Mouse (Mus musculus) liver, embryonic 14.5 days (tissue): ENCODE measurements around the gene Hic1. TPM values are rescaled to one million over a fixed set of nuclear protein-coding genes. Genes with fewer than 3 reads are reported as not detected.
A peak's percentile ranks its signal among the peaks of the same experiment; 100 is the strongest.
"Not testable (repeated sequence)": the region's sequence is repeated elsewhere in the genome, so short reads cannot be mapped to it uniquely, and the experiment has no call there.

ENCODE experiments used
- ATAC-seq: fragments of 200-750 bp; cut with Nextera tagmentation; 2 replicates; pipeline ENCODE4 v1.8.0; 2017; ENCODE audit warnings: moderate number of reproducible peaks, mild to moderate bottlenecking, moderate library complexity; ENCODE audit not compliant: insufficient read depth
- DNase-seq, 3 experiments: peaks; one replicate each; pipeline ENCODE4 v3.0.0-alpha.2; 2012 to 2013; ENCODE audit warnings: low read depth in 3 of 3, low spot score in 3 of 3
- H3K27ac ChIP-seq: fragments of 300-500 bp; sonication (generic); 2 replicates; pipeline ENCODE4 v1.5.1; 2014; ENCODE audit warnings: moderate library complexity, mild to moderate bottlenecking, control low read depth, inconsistent platforms
- H3K27me3 ChIP-seq: fragments of 300-500 bp; sonication (generic); 2 replicates; pipeline ENCODE4 v1.6.1; 2014; ENCODE audit warnings: mild to moderate bottlenecking, low read length, moderate library complexity; ENCODE audit not compliant: control insufficient read depth, insufficient read depth
- H3K36me3 ChIP-seq: fragments of 300-500 bp; sonication (generic); replicated peaks from 2 replicates; pipeline ENCODE4 v1.6.1; 2014; ENCODE audit warnings: low read depth; ENCODE audit not compliant: control insufficient read depth, insufficient read depth
- H3K4me1 ChIP-seq, 2 experiments: fragments of 200-500 bp in 1 of 2; fragments of 300-500 bp in 1 of 2; sonication (generic) in 1 of 2; replicated peaks; 2 replicates each; pipeline ENCODE4 v1.6.1; 2012 to 2014; ENCODE audit warnings: antibody characterized with exemption in 1 of 2, inconsistent platforms in 1 of 2, low read length in 1 of 2; ENCODE audit not compliant: control insufficient read depth in 2 of 2, insufficient read depth in 2 of 2
- H3K4me2 ChIP-seq: fragments of 300-500 bp; sonication (generic); 2 replicates; pipeline ENCODE4 v1.6.1; 2014; ENCODE audit warnings: low read depth, mild to moderate bottlenecking, control low read depth, moderate library complexity
- H3K4me3 ChIP-seq, 2 experiments: fragments of 200-500 bp in 1 of 2; fragments of 300-500 bp in 1 of 2; sonication (generic) in 1 of 2; 2 replicates each; pipeline ENCODE4 v1.5.1; 2012 to 2014; ENCODE audit warnings: low read depth in 2 of 2, low read length in 2 of 2, mild to moderate bottlenecking in 2 of 2, control low read depth in 1 of 2, inconsistent platforms in 1 of 2, moderate library complexity in 1 of 2; ENCODE audit not compliant: insufficient read depth in 1 of 2
- H3K9ac ChIP-seq: fragments of 300-500 bp; sonication (generic); replicated peaks from 2 replicates; pipeline ENCODE4 v1.6.1; 2014; ENCODE audit warnings: mild to moderate bottlenecking, control low read depth, moderate library complexity
- H3K9me3 ChIP-seq: fragments of 300-500 bp; sonication (generic); 2 replicates; pipeline ENCODE4 v1.6.1; 2016; ENCODE audit warnings: low read length, mixed read lengths; ENCODE audit not compliant: control insufficient read depth
- CTCF ChIP-seq: IDR thresholded peaks from 2 replicates; pipeline ENCODE4 v1.5.1; 2016; ENCODE audit warnings: antibody characterized with exemption, low read depth, control low read depth
- EP300 ChIP-seq: IDR thresholded peaks from 2 replicates; pipeline ENCODE4 v1.6.1; 2016; ENCODE audit warnings: antibody characterized with exemption, low read depth
- WGBS: fragments of 180-500 bp; shearing (Covaris S2); extraction: QIAGEN DNeasy Blood & Tissue Kit; methylation state at CpG from one replicate; pipeline ENCODE4 v1.1.7; 2014; ENCODE audit not compliant: insufficient replicate concordance; 5-methylcytosine and 5-hydroxymethylcytosine counted together
- polyA plus RNA-seq, 2 experiments: library from polyadenylated mRNA; depleted of rRNA in 1 of 2; stranded (reverse) in 1 of 2; unstranded in 1 of 2; fragments of >200 nt; fragmentation: Nextera tagmentation in 1 of 2; extraction: Ambion mirVana in 1 of 2; gene quantifications; 2 replicates each; pipeline versions ENCODE4 v1.2.1 to v1.2.3; 2012 to 2014

Hic1 gene
- polyA plus RNA-seq, 2 experiments = 0.28 to 0.97 TPM

DNA sequence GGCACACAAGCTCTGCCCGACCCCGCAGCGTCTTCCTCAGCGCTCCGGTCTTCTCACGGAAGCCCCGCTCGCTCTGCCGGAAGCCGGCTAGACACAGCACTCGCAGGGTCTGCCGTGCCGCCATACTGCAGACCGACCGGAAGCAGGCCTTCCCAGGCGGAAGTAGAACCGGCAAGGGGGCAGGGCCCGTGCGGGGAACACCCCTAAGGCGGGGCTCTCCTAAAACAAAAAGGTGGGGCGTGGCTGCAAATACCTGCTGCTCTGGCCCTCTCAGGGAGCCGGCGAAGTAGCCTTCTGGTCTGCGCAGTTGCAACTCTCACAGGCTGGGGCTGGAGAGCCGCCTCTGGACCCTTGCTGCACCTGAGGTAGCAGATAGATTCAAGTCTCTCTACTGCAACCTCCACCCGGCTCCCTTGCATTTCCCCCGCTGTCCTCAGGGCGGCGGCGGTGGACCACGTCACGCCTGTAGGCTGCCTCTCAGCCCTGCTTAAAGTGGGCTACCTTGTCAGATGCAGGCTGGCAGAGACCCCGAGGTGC, 9.4 kb upstream of the Hic1 start, which contains the start of gene Ovca2:
TSS of gene Ovca2 (minus strand) at position 164 of the 537 bp plus-strand sequence.
- Histone ChIP-seq H3K9ac (peak within 1 kb of the TSS; percentile 82), H3K27ac (peak within 1 kb of the TSS; percentile 24; the same call in 1 of the 2 replicates), H3K27me3 (peaks cover 6% of the 10 kb centered on the region), H3K36me3 (peaks cover 3% of the 10 kb centered on the region; the same call in 1 of the 2 replicates), H3K4me2 (peak within 1 kb of the TSS; percentile 87), H3K9me3 (no peaks in the 10 kb centered on the region), H3K4me1 (peaks cover 6 to 7% of the 10 kb centered on the region in 2 experiments), H3K4me3 (peak within 1 kb of the TSS; percentile 86 to 90)
- ATAC-seq (peak; percentile 92), DNase-seq (peak; percentile 70 to 77 (median 77))
- TF ChIP-seq CTCF (peak; percentile 96), EP300 (no peak)
- under 1% methylated on average over 33 of the region's 33 CpGs for WGBS

DNA sequence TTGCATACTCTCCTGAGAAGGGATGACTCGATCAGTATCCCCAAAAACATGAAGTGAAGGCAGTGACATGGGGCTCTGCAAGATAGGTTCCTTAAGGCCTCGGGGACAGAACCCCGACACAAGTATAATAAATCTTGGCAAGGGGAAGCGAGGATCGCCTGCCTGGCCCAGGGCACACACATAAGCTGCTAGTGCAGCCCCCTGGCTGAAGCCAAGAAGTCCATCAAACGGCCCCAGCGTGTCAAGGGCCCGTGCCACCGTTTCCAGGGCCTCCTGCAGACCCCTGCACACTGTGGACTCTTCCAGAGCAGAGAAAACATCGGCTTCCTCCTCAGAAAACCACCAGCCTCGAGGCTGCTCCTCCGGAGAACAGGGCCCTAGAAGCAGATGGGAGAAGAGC, 8.7 kb upstream of the Hic1 start:
- no peak for ATAC-seq
- H3K27ac ChIP-seq = 0 out of 2 replicates have a peak overlapping the region, but pooled peaks have one; percentile 24
- TF ChIP-seq CTCF = no peak
- TF ChIP-seq EP300 = no peak
- peak overlapping the region; percentile 82 for H3K9ac ChIP-seq
- peak overlapping the region; percentile 86 to 90 for H3K4me3 ChIP-seq
- peak overlapping the region; percentile 87 for H3K4me2 ChIP-seq
- 36% methylated on average over 12 of the region's 12 CpGs for WGBS
- H3K9me3 ChIP-seq = no peaks in the 10 kb centered on the region
- H3K36me3 ChIP-seq = peaks cover 3% of the 10 kb centered on the region; the same call in 1 of the 2 replicates
- peaks cover 6 to 10% of the 10 kb centered on the region in 2 experiments for H3K4me1 ChIP-seq
- peaks cover 13% of the 10 kb centered on the region for H3K27me3 ChIP-seq
- DNase-seq = no peak

DNA sequence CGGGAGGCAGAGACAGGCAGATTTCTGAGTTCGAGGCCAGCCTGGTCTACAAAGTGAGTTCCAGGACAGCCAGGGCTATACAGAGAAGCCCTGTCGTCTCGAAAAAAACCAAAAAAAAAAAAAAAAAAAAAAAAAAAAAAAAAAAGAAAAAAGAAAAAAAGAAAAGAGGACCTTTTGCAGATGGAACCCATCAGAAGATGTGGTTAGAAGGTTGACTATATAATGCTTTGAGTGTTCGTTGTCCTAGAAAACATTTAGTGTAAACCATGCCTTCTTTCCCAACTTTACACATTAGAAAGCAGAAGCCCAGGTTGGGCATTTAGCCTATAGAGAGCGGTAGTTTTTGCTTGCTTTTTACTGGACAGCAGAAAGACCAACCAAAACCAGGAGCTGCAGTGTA, 5.3 kb upstream of the Hic1 start:
- H3K27me3 ChIP-seq = peaks cover 47% of the 10 kb centered on the region
- not testable (repeated sequence) for H3K27ac ChIP-seq, DNase-seq, H3K4me1 ChIP-seq, H3K4me3 ChIP-seq, ATAC-seq, H3K36me3 ChIP-seq, H3K9ac ChIP-seq, H3K4me2 ChIP-seq, H3K9me3 ChIP-seq
- WGBS = 47% methylated on average over 6 of the region's 6 CpGs

DNA sequence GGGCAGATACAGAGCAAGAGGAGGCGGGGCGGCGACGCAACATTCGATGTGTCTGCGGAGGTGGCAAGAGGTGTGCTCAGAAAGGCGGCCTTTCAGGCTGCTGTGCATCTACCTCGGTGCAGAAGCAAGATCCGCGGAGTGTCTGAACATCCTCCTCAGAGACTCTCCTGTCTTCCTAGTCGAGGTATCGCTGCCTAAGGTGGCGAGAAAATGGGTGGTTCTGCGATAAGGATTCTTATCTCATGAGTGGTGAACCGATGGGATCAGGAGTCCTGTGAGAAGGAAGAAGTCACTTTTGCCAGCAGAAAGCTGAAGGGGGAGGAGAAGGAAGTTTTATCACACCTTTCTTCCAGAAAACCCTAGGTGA, 4.5 kb upstream of the Hic1 start:
- WGBS = 3% methylated on average over 15 of the region's 15 CpGs
- Histone ChIP-seq H3K9ac (no peak overlapping the region), H3K36me3 (no peaks in the 10 kb centered on the region; the same call in 1 of the 2 replicates)

DNA sequence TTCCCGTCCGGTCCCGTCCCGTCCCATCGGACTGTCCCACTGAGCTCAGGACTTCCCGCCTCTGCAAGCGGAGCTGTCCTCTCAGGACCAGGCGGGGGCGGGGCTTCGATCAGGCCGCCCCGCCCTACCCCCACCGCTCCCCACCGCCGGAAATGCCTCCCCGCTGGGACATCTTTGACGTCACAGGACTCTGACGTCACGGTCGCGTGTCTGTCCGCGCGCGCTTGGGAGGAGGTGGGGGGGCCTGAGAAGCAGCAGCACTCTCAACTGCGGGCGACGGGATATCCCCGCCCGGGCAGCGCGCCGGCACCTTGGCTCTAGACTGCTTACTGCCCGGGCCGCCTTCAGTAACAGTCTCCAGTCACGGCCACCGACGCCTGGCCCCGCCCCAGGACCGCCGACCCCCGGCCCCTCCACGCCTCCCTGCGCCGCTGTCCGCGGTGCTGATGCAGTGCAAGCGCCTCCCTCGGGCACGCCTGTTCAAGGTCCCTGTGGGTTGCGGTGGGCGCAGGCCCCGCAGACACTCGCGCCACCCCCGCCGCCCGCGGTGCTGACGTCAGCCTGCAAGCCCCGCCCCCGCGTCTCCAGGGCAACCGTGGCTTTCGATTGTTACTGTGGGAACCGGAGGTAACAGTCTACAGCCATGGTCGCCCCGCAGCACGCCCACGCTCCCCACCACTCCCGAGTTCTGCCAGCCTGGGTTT, 3.9 kb upstream of the Hic1 start:
- ATAC-seq = peak; percentile 65
- Histone ChIP-seq H3K4me2 (peak overlapping the region; percentile 78), H3K4me1 (peaks cover 6 to 10% of the 10 kb centered on the region in 2 experiments), H3K36me3 (no peaks in the 10 kb centered on the region; the same call in 1 of the 2 replicates), H3K9me3 (no peaks in the 10 kb centered on the region), H3K27me3 (peaks cover 61% of the 10 kb centered on the region), H3K4me3 (peak overlapping the region; percentile 50 to 66), H3K9ac (no peak overlapping the region), H3K27ac (no peak overlapping the region)
- under 1% methylated on average over 71 of the region's 71 CpGs for WGBS
- no peak for TF ChIP-seq CTCF
- TF ChIP-seq EP300 = no peak
- DNase-seq = peak; percentile 43 to 67 (median 44)

More for the DNA sequence above, 4.5 kb upstream of the Hic1 start:
- peaks cover 55% of the 10 kb centered on the region for H3K27me3 ChIP-seq
- DNase-seq = no peak
- H3K9me3 ChIP-seq = no peaks in the 10 kb centered on the region
- ATAC-seq = no peak
- no peak for TF ChIP-seq CTCF
- TF ChIP-seq EP300 = no peak
- H3K27ac ChIP-seq = no peak overlapping the region
- H3K4me1 ChIP-seq = peaks cover 6 to 10% of the 10 kb centered on the region in 2 experiments
- H3K4me2 ChIP-seq = peak overlapping the region; percentile 78
- H3K4me3 ChIP-seq = peak overlapping the region; percentile 50 to 66
